Mouse (Mus musculus) CD4-positive, CD25-positive, alpha-beta regulatory T cell (primary cell): Measurements from ENCODE around the gene Elovl5. TPM values are rescaled to one million over a fixed set of nuclear protein-coding genes. Genes with fewer than 3 reads are reported as not detected.

Experiments used
- polyA plus RNA-seq: library from polyadenylated mRNA; unstranded; fragments of 100-300 nt; shearing (Covaris generic); gene quantifications from one replicate; pipeline ENCODE4 v1.2.1, GENCODE M21; 2017

Elovl5 gene
- polyA plus RNA-seq, result 199 TPM

GRCm38 (mm10) chr9:77917074-77917621 is at the start of gene Elovl5:
Gene Elovl5 (plus strand): TSS chr9:77917364.

Other genes starting within 250 kb of the Elovl5 start
- 57.8 TPM for gene Gclc, start 162.8 kb upstream of the Elovl5 start, polyA plus RNA-seq
- not detected for gene Gcm1, start 134.6 kb downstream of the Elovl5 start, polyA plus RNA-seq
- gene Fbxo9, start 191.7 kb downstream of the Elovl5 start, polyA plus RNA-seq, result 88.3 TPM
- gene Ick, start 191.8 kb downstream of the Elovl5 start, polyA plus RNA-seq, result 14.3 TPM